Mouse (Mus musculus) left cerebral cortex, postnatal 14 days (tissue): ENCODE measurements around the gene Hs6st3. TPM values are rescaled to one million over a fixed set of nuclear protein-coding genes. Genes with fewer than 3 reads are reported as not detected.

Source experiments
- total RNA-seq, 2 experiments: library from RNA; stranded (reverse); gene quantifications; 2 replicates each; pipeline ENCODE4 v1.2.3; 2021

Gene Hs6st3
- total RNA-seq, 2 experiments from 2014 or later = 89.4 to 90.2 TPM

Other genes with a start within 250 kb of the Hs6st3 start
- gene Dzip1, start 212.9 kb upstream of the Hs6st3 start, total RNA-seq = 100 to 1,000 TPM in 1 of 2 experiments, 10 to 100 TPM in 1; 98.8 to 100 TPM
- gene Dnajc3, start 200.4 kb upstream of the Hs6st3 start, total RNA-seq = 10 to 100 TPM; 31.9 to 35.4 TPM
- gene Uggt2, start 38.9 kb upstream of the Hs6st3 start, total RNA-seq = 10 to 100 TPM; 28.1 to 32.4 TPM